Mouse (Mus musculus) adrenal gland, postnatal 4 days (tissue): ENCODE results near the gene Cela3b. TPM values are rescaled to one million over a fixed set of nuclear protein-coding genes. Genes with fewer than 3 reads are reported as not detected.
"Not testable (repeated sequence)": the region's sequence is repeated elsewhere in the genome, so short reads cannot be mapped to it uniquely, and the experiment has no call there.

ENCODE experiments used
- DNase-seq, 2 experiments: peaks; one replicate each; pipeline ENCODE4 v3.0.0; 2021 to 2022; ENCODE audit warnings: low spot score in 2 of 2, mixed read lengths in 2 of 2
- total RNA-seq, 2 experiments: library from RNA; stranded (reverse); gene quantifications; 2 replicates each; pipeline ENCODE4 v1.2.3; 2021

Cela3b gene
- total RNA-seq, 2 experiments from 2014 or later, result 918 TPM; not detected in 1

DNA sequence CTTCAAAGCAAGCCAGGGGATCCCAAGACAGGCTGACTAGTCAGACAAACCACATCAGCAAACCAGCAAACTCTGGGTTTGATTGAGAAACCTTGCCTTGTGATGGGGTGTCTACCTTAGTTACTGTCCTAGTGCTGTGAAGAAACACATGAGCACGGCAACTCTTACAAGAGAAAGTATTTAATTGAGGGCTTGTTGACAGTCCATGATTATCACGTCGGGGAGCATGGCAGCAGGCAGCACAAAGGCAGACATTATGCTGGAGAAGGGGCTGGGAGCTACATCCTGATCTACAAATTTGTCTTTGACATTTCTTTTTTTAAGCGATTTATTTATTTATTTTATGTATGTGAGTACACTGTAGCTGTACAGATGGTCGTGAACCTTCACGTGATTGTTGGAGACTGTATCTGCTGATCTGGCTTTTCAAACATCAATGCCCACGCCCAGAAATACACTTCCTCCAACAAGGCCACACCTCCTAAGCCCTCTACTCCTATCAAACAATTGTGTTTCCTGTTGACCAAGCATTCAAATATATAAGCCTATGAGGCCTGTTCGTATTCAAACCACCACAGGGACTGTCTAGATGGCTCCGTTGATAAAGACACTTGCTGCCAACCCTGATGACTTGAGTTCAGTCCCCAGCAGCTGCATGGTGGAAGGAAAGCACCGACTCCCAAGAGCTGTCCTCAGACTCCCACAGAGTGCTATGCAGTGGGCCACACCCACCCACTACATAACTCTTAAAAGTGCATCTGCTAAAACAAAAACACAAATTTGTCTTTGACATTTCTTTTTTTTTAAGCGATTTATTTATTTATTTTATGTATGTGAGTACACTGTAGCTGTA, 12.4 kb downstream of the Cela3b start:
- DNase-seq, result no peak

DNA sequence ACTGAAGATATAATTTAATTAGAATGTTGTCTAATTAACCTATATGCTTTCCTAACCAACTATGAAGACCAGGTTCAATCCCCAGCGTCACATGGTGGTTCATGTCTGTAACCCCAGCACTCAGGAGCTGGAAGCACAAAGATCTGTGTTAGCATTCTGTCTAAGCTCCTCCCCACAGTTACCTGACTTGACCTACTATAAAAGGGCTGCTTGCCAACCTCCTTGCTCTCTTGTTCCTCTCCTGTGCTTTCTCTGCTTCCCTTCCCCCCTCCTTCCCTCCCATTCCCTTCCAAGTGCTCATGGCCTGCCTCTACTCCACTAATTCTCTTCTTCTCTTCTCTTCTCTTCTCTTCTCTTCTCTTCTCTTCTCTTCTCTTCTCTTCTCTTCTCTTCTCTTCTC, 15.4 kb downstream of the Cela3b start:
- DNase-seq, result no peak

DNA sequence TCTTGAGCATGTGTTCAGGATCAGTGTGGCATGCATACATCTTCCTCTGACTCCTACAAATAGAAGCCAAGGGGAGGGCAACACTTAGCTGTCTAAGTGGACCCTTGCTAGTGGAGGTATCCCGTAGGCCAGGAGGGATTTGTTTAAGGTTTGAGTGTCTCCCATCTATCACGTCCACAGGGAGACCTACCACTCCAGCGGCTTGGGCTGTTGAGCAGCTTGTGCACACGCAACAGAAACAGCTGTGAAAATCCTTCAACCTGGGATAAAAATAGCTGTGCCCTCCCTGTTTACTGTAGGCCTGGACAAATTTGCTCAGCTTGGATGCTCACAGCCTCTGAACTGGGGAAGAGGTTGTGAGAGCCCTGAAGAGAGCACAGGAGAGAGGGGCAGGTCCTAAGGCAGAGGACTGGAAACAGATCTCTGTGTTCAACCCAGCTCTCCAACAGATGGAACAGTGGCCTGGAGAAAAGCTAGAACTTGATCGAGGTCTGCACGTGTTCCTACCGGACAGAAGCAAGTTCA, 18.1 kb downstream of the Cela3b start:
- not testable (repeated sequence) for DNase-seq

DNA sequence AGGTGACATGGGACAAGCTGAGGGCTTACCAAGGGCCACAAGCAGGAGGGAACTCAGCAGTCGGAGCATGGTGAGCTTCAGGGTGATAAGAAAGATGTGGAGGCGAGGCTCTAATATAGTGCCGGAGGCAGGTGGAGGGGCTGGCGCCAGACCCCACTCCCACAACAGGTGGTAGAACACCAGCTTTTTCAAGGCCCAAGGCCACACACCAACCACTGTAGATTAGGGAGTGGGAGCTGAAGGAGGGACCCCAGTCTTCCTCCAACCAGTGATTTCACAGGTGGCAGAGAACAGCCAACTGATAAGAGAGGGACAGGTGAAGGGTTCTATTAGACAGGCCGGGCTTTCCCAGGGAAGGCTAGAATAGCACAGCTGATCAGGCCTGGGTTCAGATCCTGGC, 20.6 kb downstream of the Cela3b start, which contains the start of gene Cela3a:
Gene Cela3a, minus strand, starts transcription at position 101 of the 400 bp plus-strand sequence.
- DNase-seq, result no peak

DNA sequence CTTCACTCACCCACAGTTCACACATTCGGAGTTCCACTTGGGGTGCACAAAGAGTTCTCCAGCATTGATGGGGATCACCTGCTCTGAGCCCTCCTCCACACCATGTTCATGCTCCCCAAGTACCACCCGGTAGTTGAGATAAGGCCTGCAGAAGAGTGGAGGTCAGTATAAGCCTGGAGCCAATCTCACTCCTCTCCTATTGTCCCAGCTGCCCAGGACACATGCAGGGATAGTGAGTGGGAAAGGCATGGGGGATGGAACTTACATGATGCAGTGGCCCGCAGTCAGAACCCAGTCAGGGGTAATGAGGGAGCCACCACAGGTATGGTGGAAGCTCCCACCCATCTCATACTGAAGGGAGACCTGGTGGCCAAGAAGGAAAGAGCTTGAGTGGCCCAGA, 24.8 kb downstream of the Cela3b start:
- DNase-seq, result no peak

DNA sequence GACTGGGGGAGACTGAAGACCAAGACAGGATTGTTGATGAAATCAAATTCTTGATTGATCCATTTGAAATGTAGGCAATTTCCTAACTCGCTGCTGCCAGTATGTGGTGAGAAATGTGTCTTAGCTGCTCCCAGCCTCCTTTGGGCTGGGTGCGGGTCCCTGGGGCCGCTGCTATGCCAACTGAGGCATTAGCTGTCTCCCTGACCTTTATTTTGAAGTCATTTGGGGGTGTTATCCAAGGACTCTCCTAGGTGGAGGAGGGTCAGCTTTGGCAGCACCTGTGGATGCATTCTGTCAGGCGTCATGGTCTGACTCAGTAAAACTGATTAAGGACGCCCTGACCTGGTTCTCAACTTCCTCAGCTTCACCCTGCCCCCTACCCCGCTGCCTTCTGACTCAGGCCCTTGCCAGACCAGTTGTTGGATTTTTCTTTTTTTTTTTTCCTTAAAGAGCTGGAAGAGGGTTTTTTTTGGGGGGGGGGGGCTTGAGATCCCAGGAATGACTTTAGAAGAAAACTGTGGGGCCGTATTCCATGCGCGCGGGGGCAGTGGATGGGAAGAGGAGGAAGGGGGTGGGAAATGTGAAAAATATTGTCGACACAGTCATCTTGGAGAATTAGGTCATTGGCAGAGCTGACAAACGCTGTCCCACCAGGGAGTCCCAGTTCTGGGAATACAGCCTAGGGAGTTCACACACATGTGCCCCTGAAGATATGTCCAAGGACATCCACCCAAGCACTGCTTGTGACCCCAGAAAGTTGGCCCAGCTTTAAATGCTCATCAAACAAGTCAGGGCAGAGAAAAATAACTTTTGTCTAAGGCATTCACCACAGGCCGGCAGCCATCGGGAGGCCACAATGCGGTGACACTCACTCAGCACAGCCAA, 33.5 kb downstream of the Cela3b start:
- DNase-seq, result peak in 1 of 2 experiments; percentile 40

DNA sequence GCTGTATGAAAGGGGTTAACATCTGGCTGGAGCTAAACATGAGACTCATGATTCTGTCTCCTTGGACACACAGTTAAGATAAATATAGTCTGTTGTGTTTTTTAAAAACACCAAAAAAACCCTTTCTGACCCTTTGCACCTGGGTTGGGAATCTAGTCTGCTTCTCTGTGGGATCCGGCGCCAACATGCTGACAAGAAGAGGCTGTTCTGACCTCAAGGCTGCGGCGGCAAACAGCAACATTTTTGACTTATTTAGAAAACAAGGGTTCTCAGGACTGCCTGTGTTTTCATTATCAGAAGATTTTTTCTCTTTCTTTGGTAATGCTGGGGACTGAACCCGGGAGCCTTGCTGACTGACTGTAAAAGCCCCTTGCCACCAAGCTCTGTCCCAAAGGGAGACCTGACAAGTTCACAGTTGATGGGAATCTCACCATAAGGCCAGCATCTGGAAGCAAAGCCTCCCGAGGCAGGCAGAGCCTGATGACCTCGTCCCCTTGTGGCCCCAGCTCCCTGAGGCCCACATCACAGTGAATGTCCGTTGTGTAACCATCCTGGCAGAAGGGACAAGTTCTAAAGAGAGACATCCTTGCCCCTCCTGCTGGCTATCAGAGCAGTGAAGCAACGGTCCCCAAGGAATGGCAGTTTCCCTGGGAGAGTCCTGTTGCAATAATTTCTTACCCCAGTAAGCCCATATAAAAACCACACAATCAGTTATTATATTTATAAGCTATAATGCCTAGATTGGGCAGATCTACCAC, 36.8 kb downstream of the Cela3b start:
- DNase-seq, result no peak

DNA sequence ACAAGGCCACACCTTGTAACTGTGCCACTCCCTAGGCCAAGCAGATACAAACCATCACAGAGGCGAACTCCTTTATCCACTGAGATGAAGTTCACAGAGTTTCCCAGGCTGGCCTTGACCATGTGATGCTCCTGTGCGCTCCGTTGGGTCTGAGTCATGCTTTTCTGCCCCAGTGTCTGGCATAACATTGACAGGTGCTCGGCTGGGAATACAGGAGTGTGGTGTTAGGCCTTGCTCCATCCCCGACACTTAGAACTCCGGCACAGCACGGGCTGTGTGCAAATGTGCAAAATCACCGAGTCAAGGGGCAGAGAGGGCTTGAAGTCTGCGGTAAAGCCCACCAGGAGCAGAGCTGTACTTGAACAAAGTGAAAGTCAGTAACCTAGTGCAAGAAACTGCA, 37.5 kb downstream of the Cela3b start:
- no peak for DNase-seq

DNA sequence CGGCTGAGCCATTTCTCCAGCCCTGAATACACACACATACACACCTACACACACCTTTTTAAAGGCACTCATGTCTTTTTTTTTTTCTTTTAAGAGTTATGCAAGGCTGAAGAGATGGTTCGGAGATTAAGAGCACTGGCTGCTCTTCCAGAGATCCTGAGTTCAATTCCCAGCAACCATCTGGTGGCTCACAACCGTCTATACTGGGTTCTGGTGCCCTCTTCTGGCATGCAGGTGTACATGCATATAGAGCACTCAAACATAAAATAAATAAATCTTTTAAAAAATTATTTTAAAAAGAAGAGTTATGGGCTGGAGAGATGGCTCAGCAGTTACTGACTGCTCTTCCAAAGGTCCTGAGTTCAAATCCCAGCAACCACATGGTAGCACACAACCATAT, 39.1 kb downstream of the Cela3b start:
- DNase-seq, result no peak

DNA sequence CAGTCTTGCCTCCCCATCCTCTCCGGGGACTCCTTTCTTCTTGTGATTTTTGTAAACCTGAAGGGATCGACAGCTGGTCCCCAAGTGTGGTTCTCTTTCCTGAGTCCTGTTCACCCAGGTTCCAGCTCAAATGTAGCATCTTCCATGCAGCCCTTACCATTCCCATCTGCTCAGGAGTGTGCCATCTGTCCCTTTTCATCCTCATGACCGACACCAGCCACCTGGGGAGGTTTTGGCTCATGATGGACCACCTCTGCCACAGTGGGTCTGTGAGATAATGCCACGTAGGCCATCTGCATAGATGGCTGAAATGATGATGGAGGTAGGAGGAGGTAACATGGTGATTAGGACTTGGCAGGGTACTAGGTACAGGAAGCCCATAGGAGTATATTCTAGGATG, 40.1 kb downstream of the Cela3b start:
- no peak for DNase-seq

DNA sequence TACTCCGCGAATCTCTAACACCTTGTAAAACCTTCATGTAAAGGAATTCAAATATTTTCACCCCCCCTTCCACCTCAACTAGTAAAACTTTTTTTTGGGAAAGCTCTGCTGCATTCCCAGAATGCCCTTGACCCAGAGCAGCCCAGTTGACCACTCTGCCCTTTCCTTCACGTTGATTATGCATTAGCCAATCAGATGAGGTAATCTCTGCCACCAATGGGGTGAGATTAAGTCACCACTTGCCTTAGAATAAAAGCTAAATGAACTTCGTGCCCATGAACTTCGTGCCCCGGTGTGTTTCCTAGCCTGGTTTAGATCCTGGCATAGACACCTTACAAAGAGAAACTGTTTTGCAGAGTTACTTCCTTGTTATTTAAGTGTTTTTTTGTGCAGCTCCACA, 41.4 kb downstream of the Cela3b start:
- no peak for DNase-seq

DNA sequence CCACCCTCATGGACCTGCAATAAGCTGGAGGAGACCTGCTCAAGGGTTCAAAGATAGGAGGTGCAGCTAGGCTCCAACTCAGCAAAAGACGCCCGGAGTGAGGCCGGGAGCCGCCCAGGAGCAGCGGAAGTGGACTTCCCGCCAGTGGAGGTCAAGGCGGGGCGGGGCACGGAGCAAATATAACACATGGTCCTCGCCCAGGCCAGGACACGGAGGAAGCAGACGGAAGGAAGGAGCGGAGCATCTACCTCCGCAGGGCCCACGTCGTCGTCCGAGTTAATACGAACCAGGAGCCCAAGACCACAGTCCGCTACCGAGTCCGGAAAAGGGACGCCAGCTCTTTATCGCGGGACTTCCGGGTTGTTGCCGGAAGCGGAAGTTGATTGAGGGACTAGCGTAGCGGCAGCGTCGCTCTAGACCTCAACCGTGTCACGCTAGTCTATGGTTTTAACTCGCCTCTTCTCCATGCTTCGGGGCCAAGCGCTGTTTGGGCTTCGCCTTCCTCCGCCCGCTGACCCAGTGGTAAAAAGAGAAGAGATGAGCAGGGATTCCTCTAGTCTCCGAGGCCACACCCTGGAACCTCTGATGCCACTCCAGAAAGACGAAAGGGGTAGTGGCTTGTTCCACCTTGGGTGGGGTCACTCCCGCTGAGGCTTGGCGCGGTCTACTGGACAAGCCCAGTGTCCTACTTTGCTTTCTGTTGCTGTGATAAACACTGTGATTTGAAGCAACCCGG, 42.1 kb downstream of the Cela3b start:
- peak; percentile 63 to 72 for DNase-seq

DNA sequence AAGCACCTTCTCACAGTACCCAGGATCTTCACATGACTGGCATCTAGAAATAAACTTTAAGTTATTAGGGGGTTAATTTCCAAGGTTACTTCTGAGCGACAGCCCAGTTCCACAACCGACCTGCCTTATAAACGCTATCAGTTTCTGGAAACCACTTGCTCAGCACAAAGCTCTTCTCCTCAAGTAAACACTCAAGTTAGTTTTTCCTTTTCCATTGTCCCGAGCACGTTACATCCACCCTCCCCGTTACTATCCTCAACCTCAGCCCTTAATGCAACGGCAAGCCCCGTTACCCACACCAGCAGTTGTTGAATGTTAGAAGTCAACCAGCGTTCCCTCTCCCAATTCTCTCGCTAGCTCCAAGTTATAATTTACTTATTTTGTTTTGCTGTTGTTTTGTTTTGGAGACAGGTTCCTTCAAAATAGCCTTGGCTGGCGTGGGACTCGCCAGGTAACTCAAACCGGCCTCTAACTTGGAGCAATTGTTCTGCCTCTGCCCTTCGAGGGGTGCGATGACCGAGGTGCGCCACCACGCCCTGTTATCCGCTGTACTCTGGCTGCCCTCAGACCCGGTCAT, 42.8 kb downstream of the Cela3b start:
- DNase-seq, result no peak

DNA sequence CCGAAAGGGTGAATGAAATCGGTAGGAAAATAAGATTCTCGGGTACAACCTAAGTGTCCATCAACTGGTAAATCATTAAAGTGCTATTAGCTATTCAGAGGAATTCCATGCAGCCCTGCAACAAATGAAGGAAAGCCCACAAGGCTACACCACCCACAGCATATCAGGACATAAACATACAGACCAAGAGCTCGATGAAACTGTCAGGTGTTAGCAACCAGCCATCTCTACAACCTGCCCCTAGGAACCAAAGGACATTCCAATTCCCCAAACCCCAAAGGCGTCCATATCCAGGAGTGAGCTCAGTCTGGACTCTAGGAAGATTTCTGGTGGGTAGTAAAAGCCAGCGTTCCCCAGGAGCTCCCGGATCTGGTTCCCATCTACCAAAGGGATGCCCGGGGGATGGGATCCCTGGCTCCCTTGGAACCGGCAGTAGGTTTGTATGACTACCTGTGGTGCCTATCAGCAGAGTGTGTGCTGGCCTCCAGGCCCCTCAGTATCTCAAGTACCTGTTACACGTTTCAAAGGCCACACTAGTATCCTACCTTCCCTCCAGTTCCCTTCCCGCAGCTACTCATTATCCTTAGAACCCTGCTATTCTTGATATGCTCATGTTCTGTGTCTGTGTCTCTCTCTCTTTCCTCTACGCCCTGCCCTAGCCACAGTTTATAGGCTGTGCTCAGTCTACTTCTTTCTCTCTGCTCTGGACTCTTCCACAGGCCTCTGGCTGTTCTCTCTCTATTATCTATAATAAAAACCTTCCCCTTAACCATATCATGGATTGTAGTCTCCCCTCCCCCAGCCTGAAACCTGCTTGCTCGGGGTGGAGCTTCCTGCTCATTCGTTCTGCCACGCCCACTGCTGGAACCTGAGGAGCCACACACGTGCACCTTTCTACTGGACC, 49.4 kb downstream of the Cela3b start:
- DNase-seq, result no peak

DNA sequence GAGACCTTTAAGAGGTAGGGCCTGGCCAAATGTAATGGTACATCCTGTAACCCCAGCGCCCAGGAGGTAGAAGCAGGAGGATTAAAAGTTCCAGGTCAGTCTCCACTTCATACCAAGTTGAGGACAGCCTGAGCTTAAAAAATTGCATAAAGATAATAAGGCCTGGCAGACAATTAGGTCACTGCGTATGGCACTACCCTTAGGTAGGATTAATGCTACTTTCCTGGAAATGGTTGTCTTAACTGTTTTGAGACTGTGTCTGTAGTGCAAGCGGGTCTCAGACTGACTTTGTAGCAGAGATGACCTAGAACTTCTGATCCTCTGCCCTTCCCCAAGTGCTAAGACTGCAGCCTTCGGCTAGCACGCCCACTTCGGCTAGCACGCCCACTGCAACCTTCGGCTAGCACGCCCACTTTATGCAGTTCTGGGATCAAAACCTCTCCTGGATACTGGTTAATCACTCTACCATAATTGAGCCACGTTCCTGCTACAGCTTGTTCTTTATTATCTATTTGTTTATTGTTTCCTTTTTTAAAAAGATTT, 50.6 kb downstream of the Cela3b start:
- no peak for DNase-seq

DNA sequence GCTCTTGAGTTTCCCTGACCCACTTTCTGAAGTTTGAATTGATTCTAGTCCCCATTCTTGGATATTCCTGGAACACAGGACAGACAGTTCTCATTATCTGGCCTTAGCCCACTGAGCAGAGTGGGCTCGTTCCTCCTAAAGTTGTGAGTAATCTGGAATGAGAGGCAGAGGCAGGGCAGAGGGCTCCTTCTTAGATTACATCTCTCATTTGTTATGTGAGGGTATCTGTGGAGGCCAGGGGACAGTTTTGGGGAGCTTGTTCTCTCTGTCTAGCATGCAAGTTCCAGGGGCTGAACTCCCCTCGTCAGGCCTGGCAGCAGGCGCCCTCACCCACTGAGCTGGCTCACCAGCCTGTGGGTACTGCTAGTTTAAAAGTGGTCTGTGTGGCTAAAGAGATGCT, 51.3 kb downstream of the Cela3b start:
- no peak for DNase-seq

DNA sequence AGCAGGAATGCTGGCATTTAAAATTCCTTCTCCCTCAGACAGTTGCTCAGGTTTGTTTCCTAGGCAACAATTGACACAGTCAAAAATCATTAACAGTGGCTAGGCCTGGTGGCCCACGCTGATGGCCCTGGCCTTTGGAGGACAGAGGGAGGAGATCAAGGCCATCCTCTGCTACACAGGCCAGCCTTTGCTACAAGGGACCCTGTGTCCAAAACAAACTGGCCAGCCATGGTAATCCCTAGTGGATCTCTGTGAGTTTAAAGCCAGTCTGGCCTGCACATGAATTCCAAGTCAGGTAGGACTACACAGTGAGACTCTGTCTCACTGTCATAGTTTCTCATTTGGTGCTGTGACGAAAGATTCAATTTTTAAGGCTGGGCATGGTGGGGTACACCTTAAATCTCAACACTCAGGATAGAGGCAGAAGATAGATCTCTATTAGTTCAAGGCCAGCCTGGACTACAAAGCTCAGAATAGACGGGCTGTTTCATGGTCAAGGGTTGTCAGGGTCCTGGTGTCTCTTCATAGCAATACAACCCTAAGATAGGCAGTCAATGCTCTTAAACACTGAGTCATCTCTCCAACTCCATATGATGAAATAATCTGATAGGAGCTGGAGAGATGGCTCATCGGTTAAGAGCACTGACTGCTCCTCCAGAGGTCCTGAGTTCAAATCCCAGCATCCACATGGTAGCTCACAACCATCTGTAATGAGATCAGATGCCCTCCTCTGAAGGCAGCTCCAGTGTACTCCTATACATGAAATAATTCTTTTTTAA, 52.6 kb downstream of the Cela3b start:
- DNase-seq, result no peak

DNA sequence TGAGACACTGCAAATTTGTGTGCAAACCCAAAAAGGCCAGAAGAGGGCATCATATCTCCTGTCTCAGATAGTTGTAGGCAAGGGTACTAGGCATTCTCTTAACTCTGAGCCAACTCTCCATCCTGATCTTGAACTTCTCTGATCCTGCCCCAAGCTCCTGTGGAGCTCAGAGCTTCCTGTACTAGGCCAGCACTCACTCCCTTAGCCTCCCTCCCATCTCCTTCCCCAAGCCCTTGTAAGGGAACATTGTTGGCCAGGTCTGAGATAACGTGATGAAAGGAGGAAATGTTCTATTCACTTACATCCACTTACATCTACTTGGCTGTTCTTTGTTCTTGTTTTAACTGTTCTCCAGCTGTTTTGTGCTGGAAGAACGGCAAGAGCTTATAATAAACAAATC, 53.6 kb downstream of the Cela3b start:
- no peak for DNase-seq
